Mouse (Mus musculus) urinary bladder, postnatal 10 days (tissue): Measurements from ENCODE around the gene Ddx52.

Experiments used
- DNase-seq: peaks from one replicate; pipeline ENCODE4 v3.0.0; 2022; ENCODE audit warnings: low spot score

Gene Ddx52

GRCm38 (mm10) chr11:83969040-83969439 is 27.2 kb downstream of the Ddx52 start:
- DNase-seq, result no peak

GRCm38 (mm10) chr11:83974561-83975346 is 32.9 kb downstream of the Ddx52 start:
- no peak for DNase-seq

- DNase-seq, result no peak
Observed at GRCm38 (mm10) chr11:83975488-83975887, 33.6 kb downstream of the Ddx52 start.

GRCm38 (mm10) chr11:83976236-83976977 is 34.5 kb downstream of the Ddx52 start:
- no peak for DNase-seq

- no peak for DNase-seq
Observed at GRCm38 (mm10) chr11:83977810-83978209, 35.9 kb downstream of the Ddx52 start.

- DNase-seq, result no peak
Observed at GRCm38 (mm10) chr11:83979992-83980391, 38.1 kb downstream of the Ddx52 start.

- no peak for DNase-seq
Observed at GRCm38 (mm10) chr11:83981338-83981737, 39.5 kb downstream of the Ddx52 start.

- DNase-seq, result no peak
Observed at GRCm38 (mm10) chr11:83991701-83992100, 49.8 kb downstream of the Ddx52 start.

GRCm38 (mm10) chr11:83993428-83993827 is 51.6 kb downstream of the Ddx52 start:
- no peak for DNase-seq

- DNase-seq, result no peak
Observed at GRCm38 (mm10) chr11:83994481-83994880, 52.6 kb downstream of the Ddx52 start.

GRCm38 (mm10) chr11:83995535-83995950 is 53.7 kb downstream of the Ddx52 start:
- no peak for DNase-seq

- no peak for DNase-seq
Observed at GRCm38 (mm10) chr11:83997171-83997868, 55.5 kb downstream of the Ddx52 start.

GRCm38 (mm10) chr11:83998993-83999392 is 57.1 kb downstream of the Ddx52 start:
- no peak for DNase-seq

GRCm38 (mm10) chr11:83999411-83999915 is 57.6 kb downstream of the Ddx52 start:
- DNase-seq, result no peak

- DNase-seq, result no peak
Observed at GRCm38 (mm10) chr11:84001257-84001656, 59.4 kb downstream of the Ddx52 start.

- DNase-seq, result no peak
Observed at GRCm38 (mm10) chr11:84003986-84004385, 62.1 kb downstream of the Ddx52 start.

- no peak for DNase-seq
Observed at GRCm38 (mm10) chr11:84009001-84009400, 67.1 kb downstream of the Ddx52 start.

GRCm38 (mm10) chr11:84010411-84010810 is 68.5 kb downstream of the Ddx52 start:
- DNase-seq, result no peak

GRCm38 (mm10) chr11:84011050-84011449 is 69.2 kb downstream of the Ddx52 start:
- no peak for DNase-seq

- no peak for DNase-seq
Observed at GRCm38 (mm10) chr11:84011576-84011975, 69.7 kb downstream of the Ddx52 start.
